Mouse (Mus musculus) bone marrow macrophage, adult 2 months (primary cell): ENCODE data around the gene Ccdc188. TPM values are rescaled to one million over a fixed set of nuclear protein-coding genes. Genes with fewer than 3 reads are reported as not detected.

Experiments
- H3K27ac ChIP-seq: 2 replicates; pipeline ENCODE4 v1.5.1; 2012; ENCODE audit warnings: low read depth, low read length; ENCODE audit not compliant: insufficient read depth
- H3K4me1 ChIP-seq: 2 replicates; pipeline ENCODE4 v1.6.1; 2012; ENCODE audit warnings: low read length; ENCODE audit not compliant: control insufficient read depth, insufficient read depth
- H3K4me3 ChIP-seq: 2 replicates; pipeline ENCODE4 v1.5.1; 2012; ENCODE audit warnings: mild to moderate bottlenecking, low read length, moderate library complexity; ENCODE audit not compliant: insufficient read depth
- CTCF ChIP-seq: IDR thresholded peaks from 2 replicates; pipeline ENCODE4 v1.5.1; 2012; ENCODE audit warnings: low read depth, mild to moderate bottlenecking, low read length, moderate library complexity
- POLR2A ChIP-seq: IDR thresholded peaks from 2 replicates; pipeline ENCODE4 v1.6.1; 2012; ENCODE audit warnings: mild to moderate bottlenecking, low read depth, low read length, borderline replicate concordance
- polyA plus RNA-seq: library from polyadenylated mRNA; stranded (reverse); fragments of >200 nt; gene quantifications from 2 replicates; pipeline ENCODE4 v1.2.4, GENCODE M21; 2012; ENCODE audit not compliant: missing spikeins, insufficient read depth, insufficient read length

Ccdc188 gene
- polyA plus RNA-seq, 1 experiment, result not detected

DNA sequence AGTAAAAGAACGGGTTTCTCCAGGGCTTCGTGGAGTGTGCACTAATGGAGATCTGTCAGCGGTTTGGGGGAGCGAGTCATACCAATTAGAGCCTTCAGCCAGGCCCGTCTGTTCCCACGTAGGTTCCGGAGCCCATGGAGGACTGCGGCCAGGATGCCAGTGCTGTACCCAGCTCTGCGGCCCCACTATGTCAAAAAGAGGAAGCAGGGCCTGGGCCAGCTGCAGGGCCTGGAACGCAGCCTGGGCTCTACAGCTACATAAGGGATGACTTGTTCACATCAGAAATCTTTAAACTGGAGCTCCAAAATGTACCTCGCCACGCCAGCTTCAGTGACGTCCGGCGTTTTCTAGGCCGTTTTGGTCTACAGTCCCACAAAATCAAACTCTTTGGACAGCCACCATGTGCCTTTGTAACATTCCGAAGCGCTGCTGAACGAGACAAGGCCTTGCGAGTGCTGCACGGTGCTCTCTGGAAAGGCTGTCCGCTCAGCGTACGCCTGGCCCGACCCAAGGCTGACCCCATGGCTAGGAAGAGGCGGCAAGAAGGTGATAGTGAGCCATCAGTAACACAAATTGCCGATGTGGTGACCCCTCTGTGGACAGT is 31.8 kb downstream of the Ccdc188 start:
- Histone ChIP-seq H3K27ac (peak overlapping the region; percentile 88), H3K4me3 (peak overlapping the region; percentile 89), H3K4me1 (peaks cover 21% of the 10 kb centered on the region)
- 0 out of 2 replicates have a peak, but pooled peaks have one; percentile 29 for TF ChIP-seq POLR2A
- no peak for TF ChIP-seq CTCF

DNA sequence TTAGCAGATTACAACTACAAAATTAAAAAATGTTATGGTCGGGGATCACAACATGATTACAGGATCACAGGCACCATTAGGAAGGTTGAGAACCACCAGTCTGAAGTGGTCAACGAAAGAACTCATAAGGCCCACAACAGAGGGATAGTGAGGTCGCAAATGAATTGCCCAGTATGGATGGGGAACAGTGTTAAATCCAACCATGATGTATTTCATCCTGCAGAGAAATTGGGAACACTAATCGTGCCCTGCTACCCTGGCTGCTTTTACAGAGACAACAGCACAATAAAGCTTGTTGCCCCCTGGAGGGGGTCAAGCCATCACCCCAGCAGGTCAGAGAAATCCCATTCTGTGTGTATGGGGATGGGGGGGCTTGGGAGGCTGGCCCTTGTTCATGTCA is 32.6 kb downstream of the Ccdc188 start:
- peaks cover 21% of the 10 kb centered on the region for H3K4me1 ChIP-seq
- TF ChIP-seq CTCF (no peak), POLR2A (no peak)
- H3K27ac ChIP-seq, result no peak overlapping the region
- peak overlapping the region; percentile 89 for H3K4me3 ChIP-seq

DNA sequence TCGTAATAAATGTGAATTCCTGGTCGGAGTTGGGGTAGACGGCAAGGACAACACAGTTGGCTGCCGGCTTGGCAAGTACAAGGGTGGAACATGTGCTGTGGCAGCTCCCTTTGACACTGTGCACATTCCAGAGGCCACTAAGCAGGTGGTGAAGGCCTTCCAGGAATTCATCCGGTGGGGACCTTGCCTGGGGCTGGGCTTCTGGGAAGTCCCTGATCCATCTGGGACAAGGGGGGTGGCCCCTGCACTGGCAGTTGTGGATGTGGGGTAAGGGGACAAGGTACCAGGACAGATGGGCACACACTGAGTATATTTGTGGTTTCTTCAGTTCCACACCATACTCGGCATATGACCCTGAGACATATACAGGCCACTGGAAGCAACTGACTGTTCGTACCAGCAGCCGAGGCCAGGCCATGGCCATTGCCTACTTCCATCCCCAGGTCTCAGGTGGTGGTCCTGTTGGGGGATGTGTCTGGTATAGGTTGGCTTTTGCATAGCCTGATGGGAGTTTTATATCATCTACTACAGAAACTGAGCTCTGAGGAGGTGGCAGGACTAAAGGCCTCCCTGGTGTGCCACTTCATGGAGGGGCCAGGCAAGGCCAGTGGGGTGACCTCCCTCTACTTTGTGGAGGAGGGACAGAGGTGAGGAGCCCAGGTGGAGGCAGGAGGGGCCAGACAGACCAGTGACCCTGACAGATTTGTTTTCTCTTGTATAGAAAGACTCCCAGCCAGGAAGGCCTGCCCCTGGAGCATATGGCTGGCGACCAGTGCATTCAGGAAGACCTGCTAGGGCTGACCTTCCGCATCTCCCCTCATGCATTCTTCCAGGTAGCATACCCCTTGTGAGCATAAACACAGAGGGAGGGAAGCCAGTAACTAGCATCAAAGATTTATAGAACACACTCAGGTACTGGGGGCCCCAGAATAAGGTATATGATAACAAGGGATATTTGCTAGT is 33.4 kb downstream of the Ccdc188 start:
- Histone ChIP-seq H3K27ac (no peak overlapping the region), H3K4me3 (peak overlapping the region; percentile 26), H3K4me1 (peaks cover 21% of the 10 kb centered on the region)
- no peak for TF ChIP-seq POLR2A
- no peak for TF ChIP-seq CTCF

DNA sequence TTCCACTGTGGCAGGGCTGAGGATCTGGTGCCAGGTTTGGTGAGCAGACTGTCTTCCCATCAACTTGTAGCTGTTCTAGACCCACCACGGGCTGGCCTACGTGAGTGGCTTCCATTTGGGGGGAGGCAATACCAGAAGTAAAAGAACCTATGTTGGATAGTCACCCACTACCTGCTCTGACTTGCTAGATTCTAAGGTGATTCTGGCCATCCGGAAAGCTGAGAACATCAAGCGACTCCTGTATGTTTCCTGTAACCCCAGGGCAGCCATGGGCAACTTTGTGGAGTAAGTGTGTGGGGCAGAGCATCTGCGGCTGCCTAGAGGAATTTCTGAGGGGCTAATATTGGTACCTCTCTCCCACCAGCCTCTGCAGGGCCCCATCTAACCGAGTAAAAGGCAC is 35.1 kb downstream of the Ccdc188 start:
- peaks cover 12% of the 10 kb centered on the region for H3K4me1 ChIP-seq
- TF ChIP-seq CTCF (no peak), POLR2A (no peak)
- no peak overlapping the region for H3K27ac ChIP-seq
- H3K4me3 ChIP-seq, result no peak overlapping the region

DNA sequence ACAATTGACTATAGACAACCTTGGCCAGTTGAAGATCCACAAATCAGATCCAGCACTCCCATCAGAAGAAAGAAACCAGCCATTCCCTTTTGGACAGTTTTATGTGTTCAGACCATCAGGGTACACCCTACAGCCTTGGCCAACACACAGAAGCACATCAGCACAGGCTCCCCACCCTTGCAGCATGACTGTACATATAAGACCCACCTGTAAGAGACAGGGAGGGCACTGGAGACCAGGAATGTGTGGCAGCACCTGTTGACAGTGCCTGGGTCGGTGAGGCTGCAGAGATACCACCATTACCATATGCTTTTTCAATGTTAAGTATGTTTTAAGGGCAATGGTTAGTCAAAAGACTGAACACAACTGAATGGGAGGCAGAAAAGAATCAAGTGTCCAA is 36.2 kb downstream of the Ccdc188 start:
- TF ChIP-seq CTCF, result no peak
- no peak for TF ChIP-seq POLR2A
- no peak overlapping the region for H3K4me3 ChIP-seq
- no peak overlapping the region for H3K27ac ChIP-seq
- peaks cover 12% of the 10 kb centered on the region for H3K4me1 ChIP-seq

DNA sequence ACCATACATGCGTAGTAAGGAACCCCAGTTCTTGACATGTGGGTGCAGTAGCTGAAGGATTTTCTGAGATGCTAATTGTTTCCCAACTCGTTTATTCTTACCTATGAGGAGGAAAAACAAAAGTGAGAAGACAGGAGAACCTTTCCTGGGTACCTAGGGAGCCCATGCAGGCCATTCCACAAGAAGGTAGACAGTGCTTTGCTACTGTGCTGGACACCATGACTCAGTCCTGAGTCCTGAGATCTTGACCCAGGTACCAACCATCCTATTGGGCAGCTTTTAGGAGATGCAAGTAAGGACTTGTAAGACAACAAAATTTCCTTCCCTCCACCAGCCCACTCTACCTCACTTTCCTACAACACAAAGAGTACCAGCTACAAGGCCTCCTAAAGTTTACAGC is 40.5 kb downstream of the Ccdc188 start, which contains the start of gene Gm49776:
Gene Gm49776, minus strand, starts transcription at position 101 of the 400 bp plus-strand sequence.
- no peak for TF ChIP-seq POLR2A
- no peak for TF ChIP-seq CTCF
- no peak within 1 kb of the TSS for H3K27ac ChIP-seq
- no peaks in the 10 kb centered on the region for H3K4me1 ChIP-seq
- no peak within 1 kb of the TSS for H3K4me3 ChIP-seq

DNA sequence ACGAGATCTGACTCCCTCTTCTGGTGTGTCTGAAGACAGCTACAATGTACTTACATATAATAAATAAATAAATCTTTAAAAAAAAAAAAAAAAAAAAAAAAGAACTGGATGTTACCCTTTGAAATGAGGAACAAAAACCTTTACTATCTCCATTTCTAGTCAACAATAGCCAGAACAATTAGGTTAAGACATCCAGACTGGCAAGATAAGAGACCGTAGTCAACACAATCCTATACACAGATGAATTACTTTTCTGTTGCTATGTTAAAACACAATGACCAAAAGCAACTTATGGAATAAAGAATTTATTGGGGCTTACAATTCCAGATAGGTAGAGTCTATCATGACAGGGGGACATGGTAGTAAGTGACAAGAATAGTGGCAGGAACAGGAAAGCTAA is 47.3 kb downstream of the Ccdc188 start:
- no peak overlapping the region for H3K4me3 ChIP-seq
- no peak overlapping the region for H3K27ac ChIP-seq
- no peaks in the 10 kb centered on the region for H3K4me1 ChIP-seq
- no peak for TF ChIP-seq POLR2A
- no peak for TF ChIP-seq CTCF

DNA sequence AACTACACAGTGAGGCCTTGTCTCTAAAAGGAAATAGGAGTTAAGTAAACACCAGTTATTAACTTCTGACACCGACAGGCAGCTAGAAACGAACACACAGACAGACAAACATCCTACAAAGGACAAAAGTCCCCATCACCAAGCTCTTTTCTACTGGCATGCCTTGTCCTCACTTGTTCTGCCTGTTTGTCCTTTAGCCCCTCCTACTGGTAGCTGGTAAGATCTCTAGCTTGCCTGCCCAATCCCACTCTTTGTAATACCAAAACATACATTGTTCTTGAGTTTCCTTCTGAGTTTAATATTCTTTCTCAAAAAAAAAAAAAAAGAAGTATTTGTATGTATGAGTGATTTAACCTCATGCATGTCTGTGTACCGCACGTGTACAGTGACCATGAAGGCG is 50.5 kb downstream of the Ccdc188 start:
- H3K27ac ChIP-seq, result no peak overlapping the region
- TF ChIP-seq POLR2A (no peak), CTCF (no peak)
- H3K4me3 ChIP-seq, result no peak overlapping the region
- no peaks in the 10 kb centered on the region for H3K4me1 ChIP-seq

Other genes with a start within 250 kb of the Ccdc188 start
- not detected in 2 replicates for gene Vpreb2, start 237.5 kb upstream of the Ccdc188 start, polyA plus RNA-seq
- gene Dgcr6, start 165.0 kb upstream of the Ccdc188 start, polyA plus RNA-seq, result 23.0 and 26.4 TPM in 2 replicates
- gene Prodh, start 127.7 kb upstream of the Ccdc188 start, polyA plus RNA-seq, result 4.5 and 4.8 TPM in 2 replicates
- gene Rtn4r, start 90.2 kb upstream of the Ccdc188 start, polyA plus RNA-seq, result not detected in 2 replicates
- 10.8 and 14.3 TPM in 2 replicates for gene Zdhhc8, start 17.3 kb downstream of the Ccdc188 start, polyA plus RNA-seq
- 64.4 and 64.9 TPM in 2 replicates for gene Trmt2a, start 30.8 kb downstream of the Ccdc188 start, polyA plus RNA-seq
- 85.0 and 105 TPM in 2 replicates for gene Ranbp1, start 30.9 kb downstream of the Ccdc188 start, polyA plus RNA-seq
- 5.3 and 11.4 TPM in 2 replicates for gene Gm49776, start 40.4 kb downstream of the Ccdc188 start, polyA plus RNA-seq
- gene Dgcr8, start 71.4 kb downstream of the Ccdc188 start, polyA plus RNA-seq, result 19.8 and 21.4 TPM in 2 replicates
- gene Tango2, start 130.2 kb downstream of the Ccdc188 start, polyA plus RNA-seq, result 26.3 and 33.0 TPM in 2 replicates
- gene Arvcf, start 130.3 kb downstream of the Ccdc188 start, polyA plus RNA-seq, result 1.8 and 3.5 TPM in 2 replicates
- gene Txnrd2, start 208.5 kb downstream of the Ccdc188 start, polyA plus RNA-seq, result 23.4 and 26.3 TPM in 2 replicates
- gene Comt, start 209.0 kb downstream of the Ccdc188 start, polyA plus RNA-seq, result 93.3 and 99.6 TPM in 2 replicates